ENCODE assay signal across 15 mouse cellular contexts in genomic region chr1:148246661-148247060, GRCm38 (mm10).
"Had no signal": no experiment of that assay in that cellular context is flagged by ENCODE, and none has a peak within 500 bp of the region (broad histone marks: within the 10 kb centered on the region; RNA-seq: fewer than 3 reads in every experiment).

No protein-coding gene starts in this region.

- H3K27me3 ChIP-seq: limb, embryonic 12.5 days; liver, embryonic 13.5 days; lung, embryonic 15.5 days; midbrain, embryonic 12.5 days; neural tube, embryonic 15.5 days had no signal

- H3K9me3 ChIP-seq: limb, embryonic 12.5 days; liver, embryonic 13.5 days; lung, embryonic 15.5 days; midbrain, embryonic 12.5 days; neural tube, embryonic 15.5 days had no signal

- H3K27ac ChIP-seq: limb, embryonic 12.5 days; liver, embryonic 13.5 days; lung, embryonic 15.5 days; macrophage; midbrain, embryonic 12.5 days; neural tube, embryonic 15.5 days; stomach, postnatal 0 days had no signal

- H3K4me3 ChIP-seq: limb, embryonic 12.5 days; liver, embryonic 13.5 days; lung, embryonic 15.5 days; midbrain, embryonic 12.5 days; myocyte; neural tube, embryonic 15.5 days had no signal

- H3K4me2 ChIP-seq: limb, embryonic 12.5 days; liver, embryonic 13.5 days; lung, embryonic 15.5 days; midbrain, embryonic 12.5 days; neural tube, embryonic 15.5 days had no signal

- DNase-seq: kidney, postnatal 36 days; layer of hippocampus, adult 9-11 months; liver; liver, embryonic 13.5 days; liver, postnatal 0 days; lung, postnatal 14 days; right cerebral cortex, adult 18-20 months; thymus, postnatal 4 days had no signal

- ATAC-seq: liver, postnatal 0 days had no signal

- H3K36me3 ChIP-seq: limb, embryonic 12.5 days; liver, embryonic 13.5 days; lung, embryonic 15.5 days; midbrain, embryonic 12.5 days; neural tube, embryonic 15.5 days had no signal

- H3K9ac ChIP-seq: limb, embryonic 12.5 days; liver, embryonic 13.5 days; liver, postnatal 0 days; lung, embryonic 15.5 days; midbrain, embryonic 12.5 days; neural tube, embryonic 15.5 days had no signal

- H3K4me1 ChIP-seq: limb, embryonic 12.5 days; liver, embryonic 13.5 days; lung, embryonic 15.5 days; midbrain, embryonic 12.5 days; neural tube, embryonic 15.5 days had no signal
